Mouse (Mus musculus): Measurements from ENCODE around the gene Luzp2. TPM values are rescaled to one million over a fixed set of nuclear protein-coding genes. Genes with fewer than 3 reads are reported as not detected.

The Luzp2 gene
- under 1 TPM; 0.16 to 0.83 TPM for polyA plus RNA-seq (2017; shearing (Covaris generic))

DNA sequence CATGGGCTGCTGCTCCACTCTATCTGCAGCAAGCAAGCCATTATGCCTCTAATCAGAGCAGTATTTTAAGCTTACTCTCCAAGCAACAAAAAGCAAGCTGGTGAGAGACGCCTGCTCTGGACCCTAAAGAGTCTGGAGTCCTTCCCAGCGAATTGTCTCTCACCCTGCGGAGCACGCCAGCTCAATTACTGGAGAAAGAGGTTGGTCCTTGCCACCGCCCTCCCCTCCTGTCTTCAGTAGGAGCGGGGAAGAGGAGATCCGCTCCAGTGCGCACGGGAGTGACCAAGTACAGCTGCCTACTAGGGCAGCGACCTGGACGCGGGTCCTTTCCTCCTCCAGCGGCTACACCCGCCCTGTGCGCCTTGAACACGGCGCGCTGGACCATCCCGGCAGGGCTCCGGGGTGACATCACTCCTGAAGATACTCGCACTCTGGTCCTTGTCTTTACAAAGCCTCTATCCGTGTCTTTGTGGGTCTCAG is at the start of gene Luzp2:
Luzp2 (plus strand) TSS at position 127 of the 480 bp plus-strand sequence.

All from inflammation-experienced regulatory T-cells (primary cell).